Mouse (Mus musculus): Measurements from ENCODE around the gene Chst15.

Chst15 gene

DNA sequence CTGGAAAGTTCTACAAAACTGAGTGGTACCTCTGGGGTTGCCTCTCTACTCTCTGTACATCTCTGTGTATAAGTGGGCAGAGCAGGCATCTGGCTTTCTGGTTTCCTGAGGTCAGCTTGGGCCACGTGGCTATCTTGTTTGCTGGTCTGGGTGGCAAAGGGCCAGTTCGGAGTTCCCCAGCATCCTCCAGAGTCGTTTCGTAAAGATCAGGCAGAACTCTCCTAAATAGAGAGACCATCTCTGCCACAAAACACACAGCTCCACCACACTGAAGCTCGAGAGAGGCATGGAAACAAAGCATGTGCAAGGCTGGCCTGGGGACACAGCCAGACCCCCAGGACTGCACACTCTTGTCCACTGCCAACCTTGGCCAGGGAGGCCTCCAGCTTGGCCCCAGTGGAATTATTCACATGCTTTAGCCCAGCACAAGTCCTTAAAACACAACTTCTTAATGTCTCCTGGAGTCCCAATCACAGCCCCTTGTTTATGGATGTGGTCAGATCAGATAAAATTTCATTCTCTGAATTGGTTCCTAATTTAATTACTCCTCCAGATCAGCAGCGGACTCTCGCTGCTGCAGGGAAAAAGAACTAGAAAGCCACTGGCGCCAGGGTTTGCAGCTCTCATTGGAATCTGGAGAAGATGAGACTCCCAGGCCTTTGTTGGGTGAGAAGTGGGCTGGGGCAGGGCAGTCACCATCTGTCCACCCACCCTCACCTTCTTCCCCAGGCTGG, 14.4 kb downstream of the Chst15 start:
- peak; percentile 35 for DNase-seq (ENCODE audit: low spot score)

GRCm38 (mm10) chr7:132299661-132300210, 17.3 kb downstream of the Chst15 start:
- DNase-seq (ENCODE audit: low spot score), result no peak

DNA sequence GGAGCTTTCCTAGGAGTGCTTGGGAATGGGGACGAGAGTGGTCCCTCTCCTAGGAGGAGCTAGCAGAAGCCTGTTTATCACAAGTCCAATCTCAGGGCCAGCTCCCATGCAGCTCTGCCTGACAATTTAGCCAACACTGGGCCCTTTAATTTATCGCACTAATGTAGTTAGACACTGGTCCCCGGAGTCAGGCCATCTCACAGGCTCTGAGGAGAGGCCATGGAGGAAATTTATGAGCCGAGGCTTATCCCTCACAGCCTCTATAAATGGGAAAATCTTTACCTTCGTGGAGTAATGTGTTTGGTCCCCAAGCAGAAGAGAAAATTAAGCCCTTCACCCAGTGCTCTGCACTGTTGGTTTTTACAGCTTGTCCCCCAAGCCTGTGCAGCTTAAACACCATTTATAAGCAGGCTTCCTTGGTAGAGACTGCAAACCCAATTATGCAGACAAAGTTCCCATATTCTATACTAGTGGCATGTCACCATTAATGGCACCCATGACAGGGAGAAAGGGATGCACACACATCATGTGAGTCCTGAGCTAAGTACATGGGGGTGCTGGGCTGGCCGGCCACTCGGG, 18.5 kb downstream of the Chst15 start:
- no peak for DNase-seq (ENCODE audit: low spot score)

GRCm38 (mm10) chr7:132296661-132297443, 20.2 kb downstream of the Chst15 start:
- no peak for DNase-seq (ENCODE audit: low spot score)

DNA sequence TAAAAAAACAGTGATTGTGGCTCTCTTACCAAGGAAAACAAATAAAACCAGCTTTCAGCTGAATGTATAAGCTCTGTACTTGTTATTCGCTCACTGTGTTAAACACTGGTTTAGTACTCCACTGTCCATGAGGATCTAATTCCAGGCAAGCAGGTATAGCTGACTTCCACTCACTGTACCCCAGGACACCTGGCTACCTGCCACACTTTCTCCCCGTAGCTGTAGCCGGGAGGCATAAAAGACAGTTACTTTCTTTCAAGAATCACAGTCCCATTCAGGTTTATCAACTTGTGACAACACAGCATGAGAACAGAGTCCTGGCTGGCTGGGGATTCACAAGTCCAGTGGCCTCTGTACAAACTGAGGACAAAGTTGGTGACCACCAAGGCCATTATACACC, 20.9 kb downstream of the Chst15 start:
- DNase-seq (ENCODE audit: low spot score), result no peak

GRCm38 (mm10) chr7:132287340-132287664, 29.7 kb downstream of the Chst15 start:
- DNase-seq (ENCODE audit: low spot score), result no peak

GRCm38 (mm10) chr7:132286630-132287339, 30.2 kb downstream of the Chst15 start:
- peak; percentile 7 for DNase-seq (ENCODE audit: low spot score)

GRCm38 (mm10) chr7:132284795-132285194, 32.2 kb downstream of the Chst15 start:
- no peak for DNase-seq (ENCODE audit: low spot score)

DNA sequence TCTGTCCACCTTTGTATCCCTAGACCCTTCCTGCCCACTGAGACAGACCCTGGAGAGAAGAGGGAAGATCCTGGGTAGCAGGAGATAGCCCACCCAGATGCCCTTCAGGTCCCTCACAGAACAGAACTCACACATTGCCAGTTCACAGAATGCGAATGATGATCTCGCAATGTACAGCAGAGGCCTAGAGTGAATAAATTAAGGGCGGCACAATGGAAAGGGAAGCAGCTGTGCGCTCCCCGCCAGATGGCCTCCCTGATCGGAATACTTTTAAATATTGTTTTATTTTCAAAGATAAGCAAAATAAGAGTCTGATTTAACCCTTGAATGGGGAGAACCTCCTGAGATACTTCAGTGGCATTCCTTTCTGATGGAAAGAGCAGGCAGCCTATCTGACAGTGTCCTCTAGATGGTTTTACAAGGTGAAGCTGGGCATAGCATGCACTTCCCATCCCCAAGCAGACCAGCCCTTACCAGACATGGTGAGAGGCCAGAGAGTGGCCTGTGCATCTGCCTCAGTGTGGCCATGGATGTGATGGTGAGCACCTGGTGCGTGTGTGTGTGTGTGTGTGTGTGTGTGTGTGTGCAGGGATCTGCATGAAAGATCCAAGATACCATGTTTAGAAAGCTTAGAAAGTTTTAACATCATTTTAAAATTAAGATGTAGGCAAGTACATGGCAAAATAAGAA, 32.8 kb downstream of the Chst15 start:
- DNase-seq (ENCODE audit: low spot score), result no peak

GRCm38 (mm10) chr7:132282576-132282975, 34.5 kb downstream of the Chst15 start:
- DNase-seq (ENCODE audit: low spot score), result no peak

DNA sequence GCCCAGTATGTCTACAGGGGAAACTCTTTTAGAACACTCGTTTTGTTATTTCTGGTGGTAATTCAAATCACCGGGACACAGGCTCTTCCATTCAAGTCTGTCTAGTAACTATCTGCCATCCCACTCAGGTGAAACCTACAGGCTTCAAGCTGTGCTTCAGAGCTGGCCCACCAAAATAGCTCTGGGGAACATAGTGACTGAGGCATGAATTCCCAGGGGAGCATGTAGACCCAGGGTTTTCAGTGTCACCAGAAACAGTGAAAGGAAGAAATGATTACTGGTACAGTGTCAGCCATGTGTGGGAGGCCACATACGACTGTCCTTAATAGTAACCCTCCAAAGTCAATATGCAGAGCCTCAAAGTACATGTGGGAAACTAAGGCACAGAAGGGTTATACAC, 34.9 kb downstream of the Chst15 start:
- no peak for DNase-seq (ENCODE audit: low spot score)

- no peak for DNase-seq (ENCODE audit: low spot score)
These were observed 35.3 kb downstream of the Chst15 start for GRCm38 (mm10) chr7:132281753-132282152.

GRCm38 (mm10) chr7:132278658-132279057, 38.4 kb downstream of the Chst15 start:
- no peak for DNase-seq (ENCODE audit: low spot score)

DNA sequence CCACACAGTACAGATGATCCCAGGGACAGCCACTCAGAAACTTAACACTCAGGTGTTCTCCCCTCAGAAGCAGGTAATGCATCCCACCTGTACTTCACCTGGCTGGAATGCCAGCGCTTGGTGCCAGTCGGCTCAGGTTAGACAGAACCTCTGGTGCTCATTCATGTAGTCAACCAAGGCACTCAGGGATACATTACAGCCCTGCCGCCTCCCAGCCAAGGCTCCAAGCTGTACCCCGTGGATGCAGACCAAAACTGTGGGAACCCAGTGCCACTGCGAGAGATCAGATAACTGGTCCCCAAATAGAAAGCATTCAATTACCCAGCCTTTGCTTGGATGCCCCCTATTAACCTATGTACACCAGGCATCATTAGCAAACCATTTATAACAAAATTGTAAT, 40.7 kb downstream of the Chst15 start:
- no peak for DNase-seq (ENCODE audit: low spot score)

GRCm38 (mm10) chr7:132273741-132274513, 43.1 kb downstream of the Chst15 start:
- peak; percentile 61 for DNase-seq (ENCODE audit: low spot score)

GRCm38 (mm10) chr7:132272984-132273383, 44.0 kb downstream of the Chst15 start:
- no peak for DNase-seq (ENCODE audit: low spot score)

DNA sequence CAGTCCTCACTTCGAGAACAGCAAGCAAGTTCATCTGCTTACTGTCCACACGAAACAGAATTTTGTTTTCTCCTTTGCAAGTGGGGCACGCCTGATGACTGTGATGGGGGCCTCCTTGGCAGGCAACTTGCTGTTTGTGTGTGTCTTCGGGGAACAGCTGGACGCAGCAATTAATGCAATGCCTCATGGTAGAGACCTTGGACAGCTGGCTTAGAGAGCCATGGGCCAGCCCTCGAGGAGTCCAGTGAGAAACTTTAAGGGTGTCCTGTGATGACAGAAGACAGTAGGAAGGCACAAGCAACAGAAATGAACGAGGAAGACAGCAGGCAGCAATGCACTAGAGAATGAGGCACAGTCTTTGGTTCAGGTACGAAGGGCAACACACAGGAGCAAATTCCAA, 46.7 kb downstream of the Chst15 start:
- DNase-seq (ENCODE audit: low spot score), result no peak

GRCm38 (mm10) chr7:132269661-132270060, 47.4 kb downstream of the Chst15 start:
- DNase-seq (ENCODE audit: low spot score), result no peak

DNA sequence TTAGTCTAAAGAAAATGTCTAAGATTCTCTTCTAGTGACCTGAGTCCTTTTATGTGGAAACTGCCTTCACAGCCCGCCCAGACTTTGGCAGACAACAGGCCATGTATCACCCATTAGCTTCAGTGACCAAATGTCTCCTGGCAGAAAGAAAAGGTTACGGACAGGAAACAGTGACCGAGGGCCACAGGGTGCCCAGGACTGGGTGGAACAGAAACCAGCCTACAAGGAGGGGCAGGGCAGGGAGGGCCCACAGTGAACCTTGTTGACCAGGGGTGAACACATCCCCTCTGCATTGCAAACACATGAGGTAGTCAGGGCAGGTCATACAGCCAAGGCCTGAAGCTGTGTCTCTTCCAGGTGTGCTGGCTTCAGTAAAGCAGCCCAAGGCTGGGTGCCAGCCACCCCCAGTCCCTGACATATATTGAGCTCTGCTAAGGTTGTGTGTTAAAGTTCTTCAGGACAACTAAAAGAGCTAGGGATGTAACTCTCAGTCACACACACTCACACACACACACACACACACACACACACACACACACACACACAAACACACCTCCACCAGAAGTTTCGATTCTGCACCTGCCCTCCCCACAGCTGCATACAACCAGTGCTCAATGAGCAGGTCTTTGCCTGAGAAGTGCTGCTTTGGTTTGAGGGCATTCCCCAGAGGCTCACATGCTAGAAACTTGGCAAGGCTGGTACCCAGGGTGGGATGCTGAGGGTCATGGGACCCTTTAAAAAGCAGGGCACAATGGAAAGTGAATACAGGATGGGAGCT, 49.1 kb downstream of the Chst15 start:
- DNase-seq (ENCODE audit: low spot score), result no peak

DNA sequence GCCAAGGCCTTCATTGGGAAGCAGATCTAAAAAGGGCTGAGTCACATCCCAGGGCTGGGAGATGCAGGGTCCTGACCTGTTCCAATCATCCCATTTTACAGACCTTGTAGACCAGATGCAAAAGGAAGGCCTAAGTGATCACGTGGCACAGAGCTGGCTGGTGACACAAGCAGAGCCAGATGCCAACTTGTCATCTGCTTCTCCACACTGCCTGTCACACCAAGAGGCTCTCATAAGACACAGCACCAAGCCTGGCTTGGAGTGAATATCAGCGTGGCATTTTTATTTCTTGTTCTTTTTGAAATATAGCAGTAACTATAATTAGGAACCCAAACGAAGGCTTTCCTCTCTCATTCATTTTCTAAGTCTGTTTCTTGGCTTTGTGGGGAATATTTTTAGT, 52.3 kb downstream of the Chst15 start:
- DNase-seq (ENCODE audit: low spot score), result no peak

Data from adipocyte (in vitro differentiated cells).